Mouse (Mus musculus): ENCODE data around the gene Ubl3.

GRCm38 (mm10) chr5:148500516-148500915 lies 52.1 kb downstream of the Ubl3 start:
- TF ChIP-seq ZC3H11A (IDR thresholded peaks at IDR 0.05; ENCODE audit: borderline replicate concordance, low read depth, low read length) (no peak), ZNF384 (IDR thresholded peaks at IDR 0.05; ENCODE audit: low read depth, low read length) (no peak), HCFC1 (IDR thresholded peaks at IDR 0.05; ENCODE audit: borderline replicate concordance, insufficient read depth, low read length) (no peak)

Measured in ES-E14 (cell line).